Mouse (Mus musculus) spleen, adult 12 weeks (tissue): ENCODE measurements at regions not wholly inside any gene's neighbourhood (a gene's known extent, or its start where the extent isn't known, plus 50 kb on each side); places are given as distances from the start of the nearest gene placed in this dataset.

ENCODE experiments used
- DNase-seq: peaks from one replicate; pipeline ENCODE4 v3.0.0; 2022; ENCODE audit warnings: low spot score

DNA sequence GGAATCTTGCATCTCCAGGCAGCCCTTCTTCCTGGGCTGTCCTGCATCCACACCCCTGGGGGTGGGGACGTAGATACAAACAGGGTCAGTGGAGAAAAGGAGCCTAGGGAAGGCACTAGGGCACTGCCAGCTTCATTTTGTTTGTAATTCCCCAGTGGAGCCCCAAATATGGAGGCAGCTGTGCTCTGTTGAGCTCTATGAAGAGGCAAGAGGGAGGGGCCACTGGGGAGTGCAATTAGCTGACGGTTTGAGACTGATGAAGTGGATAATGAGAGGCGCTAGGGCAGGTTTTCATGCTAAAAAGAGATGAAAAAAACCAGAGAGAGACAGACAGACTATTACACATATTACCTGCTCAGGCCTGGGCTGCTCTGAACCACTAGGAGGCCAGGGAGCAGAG, 135.8 kb upstream of the Grik3 start:
- no peak for DNase-seq

DNA sequence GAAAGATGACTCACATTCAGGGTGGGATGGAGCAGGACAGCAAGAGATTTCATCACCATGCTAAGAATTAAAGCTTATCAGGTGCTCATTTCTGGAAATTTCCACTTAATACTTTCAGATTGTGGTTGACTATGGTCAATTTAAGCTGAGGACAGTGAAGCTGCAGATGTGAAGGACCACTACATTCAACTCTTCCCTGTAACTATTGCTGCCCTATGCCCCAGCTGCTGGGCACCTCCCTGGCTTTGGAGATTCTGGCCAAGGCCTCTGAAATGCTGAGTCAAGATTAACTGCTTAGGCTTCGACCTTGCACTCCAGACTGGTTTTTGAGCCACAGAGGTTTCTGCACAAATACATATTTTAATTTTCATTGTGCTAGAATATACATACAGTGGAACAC, 140.4 kb upstream of the Grik3 start:
- no peak for DNase-seq

DNA sequence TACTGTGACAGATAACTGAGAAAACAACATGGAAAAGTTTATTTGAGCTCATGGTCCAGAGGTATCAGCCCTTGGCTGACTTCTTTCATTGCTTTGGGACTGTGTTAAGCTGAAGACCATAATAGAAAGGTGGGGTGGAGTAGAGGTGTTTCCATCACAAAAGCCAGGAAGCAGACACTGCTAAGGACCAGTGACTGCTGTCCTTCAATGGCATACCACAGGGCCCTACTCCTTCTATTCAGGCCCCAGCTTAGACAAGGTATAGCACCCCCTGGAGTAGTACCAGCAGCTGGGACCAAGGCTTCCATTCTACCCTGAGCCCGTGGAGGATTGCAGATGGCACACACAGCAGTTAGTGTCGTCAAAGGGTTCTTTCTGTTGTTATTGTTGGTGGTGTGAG, 151.4 kb upstream of the Grik3 start:
- DNase-seq, result no peak

DNA sequence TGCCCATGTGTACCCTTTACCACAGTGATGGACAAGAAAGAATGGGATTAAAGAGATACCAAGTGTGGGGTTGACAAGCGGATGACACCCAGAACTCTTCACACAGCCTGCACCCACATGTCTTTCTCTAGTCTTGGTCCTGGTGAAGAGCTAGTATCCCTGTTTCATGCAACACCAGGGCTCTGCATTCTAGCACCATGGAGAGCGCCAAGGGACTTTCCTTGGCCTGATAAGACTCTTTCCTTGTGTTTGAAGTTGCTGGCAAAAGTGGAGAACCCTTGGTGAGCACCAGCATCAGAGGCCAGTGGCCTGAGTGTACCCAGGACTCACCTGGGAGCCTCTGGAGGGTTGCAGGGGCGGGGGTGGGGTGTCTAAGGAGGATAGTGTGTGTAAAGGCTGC, 161.7 kb upstream of the Grik3 start:
- DNase-seq, result no peak

DNA sequence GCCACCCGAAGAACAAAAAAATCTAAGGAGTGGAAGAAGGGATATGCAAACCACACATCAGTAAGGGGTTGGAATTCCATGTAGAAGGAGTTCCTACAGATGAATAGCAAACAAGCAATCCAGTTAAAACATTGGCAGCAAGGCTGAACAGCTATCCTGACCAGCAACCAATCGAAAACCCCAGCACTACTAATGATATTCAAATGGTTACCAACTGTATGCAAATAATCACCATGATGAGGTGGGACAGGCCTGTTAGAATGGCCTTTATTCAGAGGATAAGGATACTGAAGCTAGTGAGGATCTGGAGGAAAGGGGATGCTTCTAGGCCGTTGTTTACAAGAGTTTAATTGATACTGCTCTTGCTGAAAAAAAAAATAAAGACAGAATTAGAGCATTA, 166.0 kb upstream of the Grik3 start:
- DNase-seq, result no peak

DNA sequence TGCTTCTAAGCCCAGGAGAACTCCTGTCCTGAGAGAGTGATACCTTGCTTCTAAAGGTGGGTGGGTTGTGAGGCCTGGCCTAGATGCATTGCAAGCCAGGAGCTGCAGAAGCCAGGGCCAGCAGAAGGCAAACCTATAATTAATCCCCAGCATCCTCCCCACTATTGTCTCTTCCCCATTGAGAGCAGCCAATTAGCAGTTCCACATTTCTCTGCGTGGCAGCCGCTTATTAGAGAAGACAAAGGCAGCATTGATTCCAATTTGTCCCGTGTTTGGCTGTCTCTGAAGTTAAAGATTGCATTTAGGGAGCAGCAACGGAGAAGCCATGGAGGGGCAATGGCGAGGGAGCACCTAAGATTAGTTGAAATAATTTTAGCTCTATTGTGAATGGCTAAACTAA, 171.2 kb upstream of the Grik3 start:
- no peak for DNase-seq

DNA sequence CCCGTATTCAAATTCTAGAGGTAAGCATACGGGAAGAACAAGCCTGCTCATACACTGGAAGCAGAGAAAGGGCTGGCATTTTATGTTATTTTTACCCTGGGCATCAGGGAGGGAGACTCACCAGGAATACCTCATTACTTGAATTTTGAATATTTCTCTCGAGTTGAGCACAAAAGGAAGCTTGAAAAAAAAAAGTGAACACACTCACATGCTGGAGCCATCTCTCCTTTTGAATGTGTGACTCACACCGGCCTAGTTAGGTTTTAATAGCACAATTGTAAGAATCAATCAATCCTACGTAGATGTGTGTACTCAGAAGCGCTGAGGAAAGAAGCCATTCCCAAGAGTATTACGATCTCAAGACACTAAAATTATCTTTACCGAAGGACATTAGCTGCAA, 172.2 kb upstream of the Grik3 start:
- DNase-seq, result no peak

DNA sequence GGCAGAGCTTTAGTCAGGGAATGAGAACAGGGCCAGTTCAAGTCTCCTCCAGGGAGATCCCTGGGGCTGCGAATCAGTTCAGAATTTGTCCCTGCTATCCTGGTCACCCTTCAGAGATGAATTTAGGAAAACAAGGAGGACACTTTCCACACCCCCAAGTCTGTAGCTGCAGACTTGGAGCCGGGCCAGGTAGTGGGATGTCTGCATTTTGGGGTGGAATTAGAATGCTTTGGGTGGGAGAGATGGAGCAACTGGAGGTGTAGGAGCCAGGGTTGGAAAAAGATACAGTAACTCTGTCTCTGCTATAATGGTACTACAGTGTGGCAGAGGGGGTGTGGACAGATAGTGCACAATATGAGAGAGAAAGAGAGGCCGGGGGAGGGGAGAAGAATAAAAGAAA, 173.6 kb upstream of the Grik3 start:
- DNase-seq, result no peak

DNA sequence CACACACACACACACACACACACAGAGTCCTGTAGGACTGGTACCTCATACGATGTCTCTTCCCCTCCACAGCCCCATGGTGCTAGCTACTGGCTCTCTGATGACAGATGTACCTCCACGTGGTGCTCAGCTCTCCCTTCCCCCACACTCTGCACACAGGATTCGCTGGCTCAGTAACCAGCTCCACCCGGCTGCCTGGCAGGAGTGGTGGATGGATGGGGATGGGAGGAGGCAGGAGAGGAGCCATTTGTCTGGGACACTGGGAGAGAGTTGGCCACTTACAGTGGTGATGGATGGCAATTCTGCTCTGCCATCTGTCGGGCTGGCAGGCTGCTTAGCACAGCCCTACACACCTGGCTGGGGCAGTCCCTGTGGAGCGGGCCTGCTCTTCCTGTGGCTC, 174.7 kb upstream of the Grik3 start:
- no peak for DNase-seq

DNA sequence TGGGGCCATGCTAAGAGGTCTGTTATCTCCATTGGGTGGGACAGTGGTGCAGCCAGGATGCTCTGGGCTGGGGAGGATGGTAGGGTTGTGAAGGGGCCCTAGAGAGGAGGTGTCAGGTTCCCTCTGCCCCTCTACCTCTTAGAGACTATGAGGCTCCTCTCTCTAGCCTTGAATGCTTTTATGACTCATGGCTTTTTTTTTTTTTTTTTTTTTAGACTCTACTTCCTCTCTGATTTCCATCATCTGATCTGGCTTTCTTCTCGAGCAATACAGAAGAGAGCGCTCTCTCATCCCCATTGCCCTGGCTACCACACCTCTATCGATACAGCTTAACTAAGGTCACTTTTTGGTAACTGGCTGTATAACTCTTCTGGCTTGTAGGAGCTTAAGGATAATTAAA, 176.6 kb upstream of the Grik3 start:
- DNase-seq, result no peak

DNA sequence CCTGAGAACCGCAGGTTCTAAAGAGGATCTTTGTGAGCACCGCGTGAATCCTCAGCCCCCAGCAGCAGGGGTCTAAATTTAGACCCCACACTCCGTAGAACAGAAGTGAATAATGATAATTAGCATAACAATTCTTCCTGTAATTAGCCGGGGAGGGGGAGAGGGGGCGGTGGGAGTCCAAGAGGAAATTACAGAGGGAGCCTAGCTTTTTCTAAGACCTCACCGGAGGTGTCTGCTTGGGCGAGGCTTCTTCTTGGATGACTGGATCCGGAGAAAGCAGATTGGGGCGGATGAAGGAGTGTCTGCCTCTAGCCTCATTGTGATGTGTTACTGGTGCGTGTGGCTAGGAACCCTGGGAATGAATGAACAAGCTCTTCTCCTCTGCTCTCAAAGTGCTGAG, 177.2 kb upstream of the Grik3 start:
- no peak for DNase-seq

DNA sequence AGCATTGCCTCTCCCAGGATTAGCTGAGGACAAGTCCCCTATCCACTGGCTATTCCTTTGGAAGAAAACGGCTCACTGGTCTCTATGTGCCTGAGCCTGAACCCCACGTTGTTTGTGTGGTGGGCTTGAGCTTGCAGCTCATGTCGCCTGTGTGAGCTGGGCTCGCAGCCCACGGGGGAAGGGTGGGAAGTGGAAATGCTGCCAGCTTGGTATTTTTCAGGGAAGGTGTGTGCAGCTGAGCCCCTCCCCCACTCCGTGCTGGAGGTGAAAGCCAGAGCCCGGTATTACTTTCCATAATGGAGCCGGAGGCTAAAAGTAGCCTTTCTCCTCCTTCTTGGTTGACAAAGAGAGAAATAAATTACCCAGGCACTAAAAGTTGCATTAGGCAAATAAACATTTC, 180.5 kb upstream of the Zc3h12a start:
- no peak for DNase-seq

DNA sequence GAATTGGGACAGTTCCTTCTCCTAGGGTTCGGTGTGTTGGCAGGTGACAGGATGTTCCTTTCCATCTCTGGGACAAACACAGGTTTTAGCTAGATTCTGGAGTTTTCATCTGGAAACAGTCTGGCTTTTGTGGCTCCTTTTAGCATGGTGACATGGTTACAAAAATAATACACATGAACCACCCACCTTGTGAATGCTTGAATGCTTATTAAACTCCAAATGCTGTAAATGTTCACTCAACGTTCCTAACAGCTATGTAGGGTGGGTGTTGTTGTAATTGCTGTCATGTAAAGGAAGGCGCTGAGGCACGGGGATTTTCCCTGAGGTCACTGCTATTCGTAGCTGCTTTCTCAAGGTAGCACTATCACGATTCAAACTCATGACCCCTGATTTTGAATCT, 178.1 kb upstream of the Zc3h12a start:
- DNase-seq, result no peak

DNA sequence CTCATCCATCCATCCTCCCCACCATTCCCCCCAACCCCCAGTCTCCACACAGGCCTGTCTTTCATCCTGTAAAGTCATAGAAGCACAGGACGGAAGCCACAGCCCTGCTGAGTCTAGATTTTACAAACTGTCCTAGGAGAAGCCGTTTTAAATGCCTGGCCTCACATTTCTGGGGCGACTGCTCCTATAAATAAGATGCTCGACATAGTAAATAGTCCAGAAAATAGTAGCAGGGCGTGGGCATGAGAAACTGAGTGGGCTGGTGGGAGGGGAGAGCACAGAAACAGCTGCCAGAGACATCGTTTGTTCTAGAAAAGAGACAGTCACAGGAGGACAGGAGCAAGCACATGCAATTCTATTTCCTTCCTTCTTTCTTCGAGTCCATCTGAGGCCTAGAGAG, 175.0 kb upstream of the Zc3h12a start:
- DNase-seq, result no peak

DNA sequence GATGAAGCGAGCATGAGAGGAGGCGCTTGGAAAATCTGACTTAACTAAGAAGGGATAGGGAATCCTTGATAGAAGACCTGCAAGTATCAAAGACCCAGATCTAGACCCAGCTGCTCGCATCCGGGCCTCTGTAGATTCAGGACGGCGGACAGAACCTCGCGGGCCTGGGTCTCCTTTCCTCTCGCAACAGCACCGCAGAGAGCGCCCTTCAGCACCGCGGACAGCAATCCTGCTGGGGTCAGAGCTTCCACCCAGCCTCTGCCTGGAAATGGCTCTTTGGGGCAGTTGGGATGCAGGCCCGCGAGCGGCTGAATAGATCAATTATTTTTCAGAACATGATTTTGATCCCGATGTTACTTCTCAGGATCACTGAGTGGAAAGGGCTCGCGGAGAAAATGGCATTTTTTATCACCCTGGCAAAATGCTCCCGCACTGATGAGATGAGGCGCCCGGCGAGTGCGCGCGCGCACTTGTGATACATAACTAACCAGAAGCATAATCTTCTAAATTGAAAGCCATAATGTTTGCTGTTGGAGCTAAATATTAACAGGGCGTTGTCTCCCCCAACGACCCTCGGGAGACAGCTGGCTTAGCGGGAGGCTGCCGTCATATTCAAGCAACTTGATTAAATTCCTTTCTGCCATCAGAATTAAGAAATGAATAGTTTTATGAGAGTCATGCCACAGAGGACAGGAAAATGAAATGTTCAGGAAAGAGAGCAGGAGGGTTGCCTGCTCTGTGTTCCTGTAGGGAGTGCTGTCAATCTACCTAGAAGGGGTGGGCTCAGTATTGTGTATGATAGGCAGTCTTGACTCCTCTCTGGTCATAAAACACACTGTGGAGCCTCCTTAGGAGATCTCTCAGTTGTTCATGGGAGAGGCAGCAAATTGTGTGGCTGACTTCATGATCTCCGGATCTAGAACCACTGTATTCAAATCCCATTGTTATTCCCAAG, 173.1 kb upstream of the Zc3h12a start:
- no peak for DNase-seq

DNA sequence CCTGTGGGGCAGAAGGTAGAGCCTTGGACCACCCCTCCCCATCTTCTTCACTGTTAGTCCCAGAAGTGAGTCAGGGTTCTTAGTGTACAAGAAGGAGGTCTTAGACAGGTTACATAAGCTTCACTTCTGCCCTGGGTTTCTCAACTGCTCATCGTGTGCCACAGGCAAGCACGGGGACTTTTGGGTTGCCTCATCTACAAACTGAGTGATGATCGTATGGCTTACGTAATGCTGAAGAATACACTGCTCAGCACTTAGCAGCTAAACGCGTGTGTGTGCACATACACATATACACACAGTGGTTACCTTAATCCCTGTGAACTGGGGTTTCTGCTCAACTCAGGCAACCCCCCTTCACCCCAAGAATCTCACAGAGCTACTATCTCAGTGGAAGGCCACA, 163.1 kb upstream of the Zc3h12a start:
- DNase-seq, result no peak

DNA sequence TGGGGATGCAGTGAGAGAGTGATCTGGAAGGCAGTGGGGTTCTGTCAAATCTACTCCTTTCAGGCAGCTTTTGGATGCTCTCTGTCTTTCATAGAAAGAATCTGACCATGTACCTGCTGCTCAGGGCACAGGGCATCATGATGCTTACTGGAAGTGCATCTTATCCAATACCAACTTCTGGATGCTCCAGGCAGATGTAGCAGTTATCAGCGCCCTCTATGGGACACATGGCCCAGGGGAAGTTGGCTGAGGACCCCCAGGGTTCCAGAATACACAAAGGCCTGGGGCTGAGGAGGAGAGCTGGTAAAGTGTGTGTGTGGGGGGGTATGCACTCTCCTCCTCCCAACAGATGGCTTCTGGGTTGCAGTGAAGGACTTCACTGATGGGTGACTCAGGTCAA, 162.1 kb upstream of the Zc3h12a start:
- no peak for DNase-seq

DNA sequence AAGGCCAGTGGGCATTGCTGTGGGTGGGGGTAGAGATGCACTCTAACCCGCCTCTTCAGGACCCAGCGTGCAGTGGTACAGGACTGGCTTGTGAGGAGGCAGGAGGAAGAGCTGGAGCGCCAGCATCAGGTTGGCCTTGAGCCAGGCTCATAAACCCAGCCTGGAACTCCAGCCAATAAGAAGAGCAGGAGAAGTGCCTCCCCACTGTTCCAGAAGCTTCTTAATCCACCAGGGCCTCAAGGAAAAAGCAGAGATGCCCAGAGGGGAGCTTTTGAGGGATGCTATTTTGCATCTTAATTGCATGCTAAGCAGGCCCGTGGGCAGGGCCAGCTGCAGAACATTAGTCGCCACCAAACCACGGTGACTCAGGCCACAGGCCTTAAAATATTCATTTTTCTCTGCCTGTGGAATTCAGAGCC, 161.4 kb upstream of the Zc3h12a start:
- no peak for DNase-seq

DNA sequence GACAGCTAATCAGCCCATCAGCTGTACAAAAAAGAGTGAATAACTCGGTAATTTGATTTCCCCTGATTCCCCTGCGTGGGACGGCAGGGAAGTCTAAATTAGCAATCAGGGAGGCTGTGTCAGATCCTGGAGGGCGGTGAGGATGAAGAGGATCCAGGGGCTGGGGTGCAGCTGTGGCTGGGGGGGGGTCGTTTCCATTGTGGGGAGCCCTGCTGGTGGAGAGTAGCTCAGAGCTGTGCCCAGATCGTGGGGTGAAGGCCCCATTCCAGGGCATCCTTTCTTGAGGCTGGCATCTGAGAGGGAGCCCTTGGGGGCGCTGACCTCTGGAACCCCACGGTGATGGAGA, 155.3 kb upstream of the Zc3h12a start:
- no peak for DNase-seq

DNA sequence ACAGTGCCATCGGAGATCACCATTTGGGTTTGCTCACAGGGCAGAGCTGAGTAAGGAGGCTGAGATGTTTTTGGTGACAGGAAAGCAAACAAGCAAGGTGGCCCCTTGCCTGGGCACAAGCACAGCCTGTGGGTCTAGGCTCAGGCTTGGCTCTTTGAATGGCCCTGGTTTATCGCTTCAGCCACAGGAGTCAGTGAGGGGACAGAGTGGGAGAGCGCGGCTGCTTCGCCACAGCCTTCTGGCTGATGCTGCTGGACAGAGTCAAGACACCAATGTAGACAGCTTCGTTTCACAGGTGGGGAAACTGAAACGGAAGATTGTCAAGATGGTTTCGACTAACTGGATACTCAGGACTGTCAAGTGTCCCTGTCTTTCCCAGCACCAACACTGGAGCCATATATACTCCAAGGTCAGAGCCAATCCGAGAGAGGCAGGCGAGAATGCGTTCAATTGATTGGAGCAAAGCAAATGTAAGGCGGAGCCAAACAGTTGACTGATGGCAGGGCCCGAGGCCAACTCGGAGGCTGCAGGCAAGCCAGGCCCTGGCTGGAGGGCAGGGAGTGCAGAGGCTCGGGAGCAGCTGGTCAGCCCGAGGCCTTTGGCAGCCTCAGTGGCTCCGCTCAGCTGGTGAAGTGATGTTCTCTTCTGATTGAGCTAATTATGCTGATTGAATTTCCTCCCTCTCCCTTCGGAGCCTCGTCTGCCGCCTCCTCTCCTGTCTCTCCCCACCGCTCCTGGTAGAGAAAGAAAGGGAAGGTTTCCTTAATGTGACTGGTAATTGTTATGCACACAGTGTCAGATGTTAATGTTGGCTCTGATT, 154.7 kb upstream of the Zc3h12a start:
- no peak for DNase-seq

DNA sequence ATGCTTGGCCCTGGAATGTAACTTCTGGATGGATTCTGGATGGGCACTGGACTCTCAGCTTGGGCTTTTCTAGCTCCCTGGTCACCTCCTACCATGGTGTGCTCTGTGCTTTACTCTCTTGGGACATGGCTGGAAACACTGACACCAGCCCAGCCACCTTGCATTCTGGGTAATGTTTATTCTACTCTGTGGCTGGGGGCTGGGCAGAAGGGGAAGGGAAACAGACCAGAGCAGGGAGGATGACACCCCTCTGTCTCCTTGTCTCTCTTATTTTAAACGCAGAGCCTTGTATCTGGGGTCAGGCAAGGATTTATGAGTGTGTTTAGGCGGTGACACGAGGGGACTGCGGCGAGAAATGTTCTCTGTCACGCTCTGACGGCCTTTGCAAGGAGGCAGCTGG, 151.5 kb upstream of the Zc3h12a start:
- DNase-seq, result no peak

DNA sequence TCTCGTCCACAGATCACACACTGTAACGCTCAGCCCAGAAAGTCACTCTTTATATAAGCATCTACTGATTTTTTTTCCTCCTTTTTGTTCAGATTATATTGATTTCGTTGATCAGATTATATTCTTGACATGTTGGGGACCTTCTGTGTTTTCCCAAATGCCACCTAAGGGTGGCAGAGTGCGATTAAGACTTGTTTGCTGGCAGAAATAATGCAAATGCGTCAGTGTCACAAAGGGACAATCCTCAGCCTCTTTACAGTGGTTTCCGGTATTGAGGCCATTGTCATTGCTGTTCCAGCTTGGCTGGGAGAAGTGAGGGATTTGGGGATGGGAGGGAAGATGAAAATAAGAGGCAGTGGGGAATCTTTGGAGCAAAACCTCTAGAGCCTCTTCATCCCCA, 149.2 kb upstream of the Zc3h12a start:
- no peak for DNase-seq

DNA sequence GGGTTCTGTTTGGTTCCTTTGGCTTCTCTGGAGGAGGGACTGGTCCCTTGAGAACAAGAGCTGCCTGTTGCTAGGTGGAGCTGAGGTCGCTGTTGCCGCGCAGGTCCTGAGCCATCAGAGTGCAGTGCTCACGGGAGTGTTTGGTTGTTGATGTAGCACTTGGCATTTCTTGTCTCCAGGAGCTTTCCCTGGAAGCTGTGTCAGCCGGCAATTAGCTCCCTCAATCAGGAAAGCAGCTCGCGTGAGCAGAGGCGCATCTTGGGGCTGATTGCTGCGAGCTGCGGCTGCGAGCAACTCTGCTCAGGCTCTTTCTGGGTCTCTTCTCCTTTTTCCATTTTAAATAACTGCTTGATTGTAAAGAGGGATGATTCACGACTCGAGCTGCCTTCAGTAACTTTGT, 147.6 kb upstream of the Zc3h12a start:
- DNase-seq, result no peak

DNA sequence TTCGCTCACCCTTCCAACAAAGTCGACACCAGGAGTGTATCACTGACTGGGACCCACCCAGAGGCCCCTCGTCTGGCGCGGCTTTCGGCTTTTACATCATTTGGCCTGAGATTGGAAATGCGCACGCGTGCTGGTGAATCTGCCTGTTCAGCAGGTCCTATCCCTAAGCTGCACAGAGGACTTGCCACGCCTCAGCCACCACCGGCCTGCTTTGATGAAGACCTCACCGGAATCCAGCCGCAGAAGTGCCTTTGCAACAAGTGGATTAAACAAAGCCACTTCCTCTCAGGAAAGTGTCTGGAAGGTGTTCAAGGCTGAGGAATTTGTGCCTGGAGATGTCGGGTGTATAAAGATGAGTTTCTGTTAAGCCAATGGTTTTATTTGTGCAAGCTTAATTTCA, 143.3 kb upstream of the Zc3h12a start:
- DNase-seq, result no peak
